In genomic region chr16:32312386-32312785, GRCm38 (mm10) we compare ENCODE assay signal across 28 mouse cellular contexts. TPM values are rescaled to one million over a fixed set of nuclear protein-coding genes. Genes with fewer than 3 reads are reported as not detected.
DNase-seq lines count a peak whose midpoint lies in the region; ATAC-seq and TF ChIP-seq lines count a peak whose summit lies in the region.
"Had no signal": no experiment of that assay in that cellular context is flagged by ENCODE, and none has a peak within 500 bp of the region (broad histone marks: within the 10 kb centered on the region; RNA-seq: fewer than 3 reads in every experiment).

No protein-coding gene starts in this region.

- TF ChIP-seq EP300 in ES-Bruce4 (IDR thresholded peaks at IDR 0.05; ENCODE audit: insufficient read depth, low read depth, low read length), result peak; percentile 100

- peak; percentile 54 for DNase-seq in kidney, adult 2 months
- DNase-seq in kidney, postnatal 10 days, result no peak
- DNase-seq in Patski (ENCODE audit: low read depth, low spot score), result no peak
- peak; percentile 35 to 57 for DNase-seq in kidney, postnatal 36 days
- no peak for DNase-seq in layer of hippocampus, adult 9-11 months
- DNase-seq in gastrocnemius, postnatal 4 days (ENCODE audit: low spot score in 2 of 2), result no peak
- DNase-seq: adrenal gland, postnatal 25 days; cerebellum, adult 9-10 months; gastrocnemius, postnatal 36 days; heart, postnatal 4 days; liver; thymus, adult 2 months had no signal

- in situ Hi-C loops in Patski (cut with MboI; ENCODE audit: low pct_unique_long_range_greater_than_20kb), result no loop called here

- POLR2A ChIA-PET in Patski (lab: Charles Lee), result no interaction called here

- WGBS in kidney, adult 2 months, result 20% methylated on average over 5 of the region's 5 CpGs

- H3K4me1 ChIP-seq in kidney, adult 2 months (ENCODE audit: control insufficient read depth, insufficient read depth, low read length), result peaks cover 3% of the 10 kb centered on the region; the same call in 1 of the 2 replicates
- no peaks in the 10 kb centered on the region for H3K4me1 ChIP-seq in ES-Bruce4 (ENCODE audit: control insufficient read depth, insufficient read depth, low read length)
- H3K4me1 ChIP-seq: embryonic facial prominence, embryonic 13.5 days; forebrain, embryonic 13.5 days; liver, embryonic 15.5 days; lung, embryonic 15.5 days; midbrain, embryonic 12.5 days had no signal

- H3K4me3 ChIP-seq in kidney, adult 2 months (ENCODE audit: insufficient read depth, low read depth, low read length), result no peak overlapping the region
- H3K4me3 ChIP-seq in ES-Bruce4 (ENCODE audit: low read depth, low read length), result peak overlapping the region; percentile 70
- H3K4me3 ChIP-seq: embryonic facial prominence, embryonic 13.5 days; erythroblast, embryonic 14.5 days; forebrain, embryonic 13.5 days; limb, embryonic 10.5 days; liver, embryonic 15.5 days; lung, embryonic 15.5 days; midbrain, embryonic 12.5 days had no signal

- peak overlapping the region; percentile 80 for H3K9ac ChIP-seq in ES-Bruce4 (ENCODE audit: low read depth, poor library complexity, severe bottlenecking)
- H3K9ac ChIP-seq: embryonic facial prominence, embryonic 13.5 days; forebrain, embryonic 13.5 days; hindbrain, embryonic 14.5 days; liver, embryonic 15.5 days; lung, embryonic 15.5 days; midbrain, embryonic 12.5 days had no signal

- TF ChIP-seq POLR2A in kidney, adult 2 months (IDR thresholded peaks at IDR 0.05; ENCODE audit: low read depth, low read length), result no peak
- TF ChIP-seq POLR2A in ES-Bruce4 (IDR thresholded peaks at IDR 0.05; ENCODE audit: insufficient read depth, low read length), result peak; percentile 5

- no peaks in the 10 kb centered on the region for H3K36me3 ChIP-seq in kidney, adult 2 months (ENCODE audit: control insufficient read depth, insufficient read depth, low read length)
- no peaks in the 10 kb centered on the region for H3K36me3 ChIP-seq in ES-Bruce4 (ENCODE audit: control insufficient read depth, insufficient read depth, low read length, poor library complexity, severe bottlenecking)
- H3K36me3 ChIP-seq: embryonic facial prominence, embryonic 13.5 days; limb, embryonic 10.5 days; liver, embryonic 15.5 days; lung, embryonic 15.5 days; midbrain, embryonic 12.5 days had no signal

- CTCF ChIA-PET in Patski (lab: Charles Lee), result interaction anchor here (1.5 kb wide), 1 partner anchor 12 kb away, joined by 3 read pairs; no protein-coding TSS in a partner anchor

- H3K27me3 ChIP-seq in kidney, adult 2 months (replicated peaks; ENCODE audit: control insufficient read depth, insufficient read depth, low read length), result no peaks in the 10 kb centered on the region
- H3K27me3 ChIP-seq in ES-Bruce4 (ENCODE audit: control insufficient read depth, insufficient read depth, low read length, poor library complexity, severe bottlenecking) (no peaks in the 10 kb centered on the region), Patski (no peaks in the 10 kb centered on the region)
- H3K27me3 ChIP-seq: embryonic facial prominence, embryonic 13.5 days; forebrain, embryonic 13.5 days; liver, embryonic 15.5 days; lung, embryonic 15.5 days; midbrain, embryonic 12.5 days had no signal

- TF ChIP-seq CTCF in kidney, adult 2 months (conservative IDR thresholded peaks at IDR 0.05; ENCODE audit: insufficient read depth, insufficient read length, low read depth, low read length), result no peak
- TF ChIP-seq CTCF in ES-Bruce4 (IDR thresholded peaks at IDR 0.05; ENCODE audit: low read depth, low read length) (no peak), Patski (IDR thresholded peaks at IDR 0.05) (no peak)

- ATAC-seq in Patski, result peak; percentile 47
- ATAC-seq: forebrain, embryonic 13.5 days; inflammation-experienced regulatory T-cells, adult 6 months had no signal

- no peaks in the 10 kb centered on the region for H3K9me3 ChIP-seq in ES-Bruce4 (replicated peaks; ENCODE audit: control insufficient read depth, insufficient read depth, low read length, poor library complexity, severe bottlenecking)
- H3K9me3 ChIP-seq: embryonic facial prominence, embryonic 13.5 days; forebrain, embryonic 13.5 days; limb, embryonic 10.5 days; liver, embryonic 15.5 days; lung, embryonic 15.5 days; midbrain, embryonic 12.5 days had no signal

- H3K27ac ChIP-seq in kidney, adult 2 months (ENCODE audit: insufficient read depth, low read depth, low read length), result peak overlapping the region; percentile 40; the same call in 1 of the 2 replicates
- H3K27ac ChIP-seq in ES-Bruce4 (ENCODE audit: insufficient read depth, low read length), result peak overlapping the region; percentile 98
- H3K27ac ChIP-seq: embryonic facial prominence, embryonic 13.5 days; forebrain, embryonic 13.5 days; hindbrain, embryonic 14.5 days; limb, embryonic 10.5 days; liver, embryonic 15.5 days; lung, embryonic 15.5 days; stomach, postnatal 0 days had no signal

RNA-seq across cellular contexts. Expression of gene Ubxn7, which starts 19.7 kb away (rescaled TPM):
- polyA plus RNA-seq in kidney, adult 2 months (2012; rRNA removed), result 10.4 and 14.6 TPM in 2 replicates
- polyA plus RNA-seq in ES-Bruce4 (2011; ENCODE audit: insufficient read depth, insufficient read length, low read depth, missing spikeins) (98.6 and 108 TPM in 2 replicates), Patski (2021) (18.7 TPM)
- total RNA-seq in gastrocnemius, postnatal 4 days (2021), result 10 to 100 TPM; 35.2 to 43.6 TPM

RNA-seq across cellular contexts. Expression of gene Rnf168, which starts 35.1 kb away (rescaled TPM):
- 6.0 and 6.4 TPM in 2 replicates for polyA plus RNA-seq in kidney, adult 2 months (2012; rRNA removed)
- 27.2 and 31.0 TPM in 2 replicates for polyA plus RNA-seq in ES-Bruce4 (2011; ENCODE audit: insufficient read depth, insufficient read length, low read depth, missing spikeins)
- polyA plus RNA-seq in Patski (2021), result 13.8 TPM
- 10 to 100 TPM; 15.0 to 16.1 TPM for total RNA-seq in gastrocnemius, postnatal 4 days (2021)

RNA-seq across cellular contexts. Expression of gene Smco1, which starts 41.1 kb away (rescaled TPM):
- 0.06 TPM in 1 of 2 replicates, not detected in the other for polyA plus RNA-seq in kidney, adult 2 months (2012; rRNA removed)
- not detected in 2 replicates for polyA plus RNA-seq in ES-Bruce4 (2011; ENCODE audit: insufficient read depth, insufficient read length, low read depth, missing spikeins)
- polyA plus RNA-seq in Patski (2021), result 0.04 TPM
- 1 to 10 TPM; 3.2 to 5.4 TPM for total RNA-seq in gastrocnemius, postnatal 4 days (2021)
- total RNA-seq: common myeloid progenitor, adult 5-6 weeks; megakaryocyte progenitor cell, adult 5-6 weeks; MEL; monocyte, adult 5-6 weeks; neutrophil, adult 5-6 weeks had no signal
- polyA plus RNA-seq: embryonic facial prominence, embryonic 13.5 days; erythroblast, embryonic 14.5 days; forebrain, embryonic 13.5 days; inflammation-experienced regulatory T-cells, adult 6 months; limb, embryonic 10.5 days; liver, embryonic 15.5 days; lung, embryonic 15.5 days; midbrain, embryonic 12.5 days had no signal

Comparison
In these comparisons a context has a peak if more than half of its experiments do, and no peak if none do; other contexts are left out.
1. DNase-seq: peak in kidney, adult 2 months (single experiment) and kidney, postnatal 36 days (2 of 2); none in kidney, postnatal 10 days (single experiment), Patski (single experiment), layer of hippocampus, adult 9-11 months (single experiment) and gastrocnemius, postnatal 4 days (0 of 2).